Mouse (Mus musculus): ENCODE measurements around the gene Akr1c12. TPM values are rescaled to one million over a fixed set of nuclear protein-coding genes. Genes with fewer than 3 reads are reported as not detected.

Akr1c12 gene
- total RNA-seq, 2 experiments from 2014 or later = not detected

Other genes with a start within 250 kb of the Akr1c12 start
- gene Akr1c14, start 230.4 kb downstream of the Akr1c12 start, total RNA-seq (2021) = 1 to 10 TPM; 2.3 to 2.6 TPM
- under 1 TPM; 0.25 to 0.33 TPM for gene Akr1c18, start 128.8 kb downstream of the Akr1c12 start, total RNA-seq (2021)
- under 1 TPM in 1 of 2 experiments, not detected in 1; 0.43 TPM for gene Akr1c13, start 88.3 kb downstream of the Akr1c12 start, total RNA-seq (2021)
- under 1 TPM in 1 of 2 experiments, not detected in 1; 0.66 TPM for gene Akr1c19, start 50.7 kb downstream of the Akr1c12 start, total RNA-seq (2021)
- gene Akr1c6, start 154.9 kb upstream of the Akr1c12 start, total RNA-seq (2021) = under 1 TPM in 1 of 2 experiments, not detected in 1; 0.47 TPM
- not detected for gene Akr1c20, start 243.9 kb upstream of the Akr1c12 start, total RNA-seq (2021)

Data from gastrocnemius, adult 18-20 months (tissue).